Mouse (Mus musculus): ENCODE results near the gene Mipol1.

The Mipol1 gene

DNA sequence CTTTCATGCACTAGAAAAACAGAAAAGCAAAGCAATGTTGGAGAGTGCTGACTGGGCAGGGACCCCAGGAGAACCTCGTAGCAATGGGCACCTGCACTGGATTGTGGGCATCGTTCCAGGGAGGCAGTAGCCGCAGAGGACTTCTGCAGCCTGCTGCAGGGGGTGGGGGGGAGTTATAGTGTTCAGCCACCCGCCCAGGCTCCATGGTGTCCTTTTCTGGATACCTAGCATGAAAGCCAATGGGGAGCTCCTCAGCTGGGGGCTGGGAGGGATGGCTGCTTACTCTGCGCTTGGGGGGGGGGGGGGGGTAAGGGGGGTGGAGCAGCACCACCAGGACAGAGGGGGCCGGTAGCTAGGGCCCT lies 304.3 kb downstream of the Mipol1 start:
- no peak for DNase-seq

DNA sequence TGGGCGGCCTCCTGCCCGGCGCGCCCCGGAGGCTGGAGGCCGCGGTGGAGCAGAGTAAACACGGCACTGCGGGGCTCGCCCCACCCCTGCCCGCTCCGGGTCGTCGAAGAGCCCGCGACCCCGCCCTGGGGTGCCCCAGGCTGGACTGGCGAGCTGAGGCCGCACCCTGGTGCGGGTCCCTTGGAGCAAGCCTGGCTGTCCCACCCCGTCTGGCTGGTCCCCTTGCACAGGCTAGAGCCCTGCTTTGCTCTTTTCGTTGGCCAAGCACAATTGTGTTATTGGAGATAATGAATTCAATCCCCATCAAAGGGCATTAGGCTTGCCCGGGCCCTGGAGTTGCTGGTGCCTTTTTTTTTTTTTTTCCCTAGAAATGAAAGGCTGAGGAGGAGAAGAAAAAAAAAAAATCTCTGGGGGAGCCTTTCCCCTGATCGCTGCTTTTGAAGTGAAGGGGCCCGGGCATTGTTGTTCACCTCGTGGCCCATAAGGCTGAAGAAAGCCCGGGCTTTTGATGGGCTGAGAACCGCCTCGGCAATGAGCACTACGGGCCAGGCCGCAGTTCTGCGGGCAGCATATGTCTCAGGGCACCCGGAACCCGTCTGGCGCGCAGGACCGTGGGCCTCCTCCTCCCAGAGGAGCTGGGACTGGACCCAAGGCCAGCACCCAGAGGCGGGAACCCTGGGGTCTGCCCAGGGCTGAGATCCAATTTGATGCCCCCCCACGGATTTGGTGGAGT lies 304.8 kb downstream of the Mipol1 start:
- DNase-seq = no peak

DNA sequence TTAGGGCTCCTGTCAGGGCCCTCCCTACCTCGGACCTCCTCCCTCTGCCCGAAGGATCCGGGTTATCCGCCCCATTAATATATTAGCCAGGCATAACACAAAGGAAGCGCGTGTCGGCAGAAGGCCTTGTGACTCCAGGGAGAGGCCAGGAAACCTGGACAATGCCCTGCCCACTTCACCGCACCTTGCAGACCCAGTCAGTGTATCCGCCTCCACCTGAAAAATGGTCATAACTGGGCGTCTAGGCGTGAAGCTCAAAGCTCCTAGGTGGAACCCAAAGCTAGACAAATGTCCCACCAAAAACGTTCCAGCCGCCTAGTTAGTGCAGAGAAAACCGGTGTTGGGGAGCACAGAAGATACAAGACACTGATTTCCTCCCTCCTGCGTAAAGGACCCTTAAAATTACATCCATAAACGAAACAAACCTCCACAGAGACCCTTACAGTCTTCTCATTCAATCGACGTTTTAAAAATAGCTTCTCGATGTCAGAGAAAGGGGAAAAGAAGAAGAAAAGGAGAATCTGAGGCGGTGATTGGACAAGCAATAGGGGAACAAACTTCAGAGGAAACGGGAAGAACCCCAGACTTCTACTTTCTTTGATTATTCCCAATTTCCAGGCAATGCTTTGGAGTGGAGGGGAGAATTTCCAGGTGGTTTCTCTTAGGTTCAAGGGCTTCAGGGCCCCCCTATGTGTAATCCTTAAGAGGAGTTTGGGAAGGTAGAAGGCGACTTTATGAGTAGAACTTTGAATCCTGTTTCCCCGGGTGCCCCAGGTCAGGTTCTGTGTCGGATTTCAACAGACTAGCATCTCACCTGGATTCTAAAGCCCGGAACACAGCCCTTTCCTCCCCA lies 306.1 kb downstream of the Mipol1 start:
- DNase-seq = no peak

DNA sequence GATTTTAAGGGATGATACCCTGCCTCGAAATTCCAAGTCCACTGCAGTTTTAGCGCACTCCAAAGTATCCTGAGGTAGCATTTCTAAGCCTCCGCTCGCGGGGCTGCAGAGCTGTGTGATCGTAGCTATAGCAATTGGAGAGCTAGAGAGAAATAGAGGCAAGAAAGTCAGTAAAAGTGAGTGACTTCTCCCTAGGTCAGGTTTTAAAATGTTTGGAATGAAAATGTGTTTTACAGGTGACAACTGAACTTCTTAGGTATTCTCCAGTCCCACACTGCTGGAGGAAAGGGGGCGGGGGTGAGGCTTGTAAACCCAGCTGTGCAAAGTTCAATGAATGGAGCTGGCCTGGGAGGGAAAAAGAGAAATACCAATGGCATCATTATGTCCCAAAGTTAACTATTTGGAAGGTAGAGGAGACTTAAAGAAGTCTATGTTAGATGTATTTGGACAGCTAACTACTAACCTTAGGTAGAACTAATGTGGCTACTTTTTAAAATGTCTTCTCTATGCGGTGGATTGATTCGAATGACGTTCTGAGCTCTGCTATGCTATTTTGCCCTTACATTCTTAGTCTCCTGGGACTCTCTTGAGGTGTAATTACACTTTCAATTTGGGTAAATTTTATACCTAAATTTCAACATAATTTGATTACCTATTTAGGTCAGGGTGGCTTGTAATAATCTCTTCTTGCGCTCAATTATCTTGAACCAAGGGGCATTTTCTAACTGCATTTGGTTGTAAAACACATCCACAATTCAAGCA lies 306.9 kb downstream of the Mipol1 start:
- no peak for DNase-seq

DNA sequence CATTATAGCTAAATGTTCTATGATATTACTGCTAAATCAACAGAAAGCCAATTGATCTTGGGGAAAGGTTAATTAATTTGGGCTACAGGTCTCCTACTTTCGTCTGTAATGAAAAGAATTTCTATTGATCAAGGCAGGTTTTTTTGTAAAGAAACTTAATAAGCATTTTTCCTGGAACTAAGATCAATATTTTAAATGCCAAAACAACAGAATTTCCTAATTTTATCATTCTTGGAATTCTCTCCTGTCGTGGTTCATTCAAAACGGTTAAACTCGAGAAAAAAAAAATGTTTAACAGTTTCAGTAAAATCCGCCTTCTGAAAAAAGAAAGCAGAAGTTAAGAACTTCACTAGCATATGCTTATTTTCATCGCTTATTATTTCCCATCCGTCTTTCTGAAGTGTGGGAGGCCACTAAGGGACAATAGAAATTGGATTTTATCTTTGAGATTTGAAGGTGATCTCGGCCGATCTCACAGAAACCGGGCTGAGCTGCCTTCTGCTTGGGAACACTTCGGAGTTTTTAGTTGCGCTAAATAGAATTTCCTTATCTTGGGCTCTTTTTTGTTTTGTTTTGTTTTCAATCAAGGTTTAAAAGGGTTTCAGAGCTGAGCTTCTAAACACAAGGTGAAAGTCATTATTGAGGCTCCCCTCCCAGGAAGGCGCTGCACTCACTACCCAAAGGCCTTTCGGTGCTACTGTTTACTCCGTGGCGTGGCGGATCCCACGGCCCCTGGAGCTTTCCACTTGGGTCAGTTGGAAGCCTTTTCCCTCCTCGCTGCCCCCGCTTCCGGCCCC lies 307.8 kb downstream of the Mipol1 start:
- no peak for DNase-seq

DNA sequence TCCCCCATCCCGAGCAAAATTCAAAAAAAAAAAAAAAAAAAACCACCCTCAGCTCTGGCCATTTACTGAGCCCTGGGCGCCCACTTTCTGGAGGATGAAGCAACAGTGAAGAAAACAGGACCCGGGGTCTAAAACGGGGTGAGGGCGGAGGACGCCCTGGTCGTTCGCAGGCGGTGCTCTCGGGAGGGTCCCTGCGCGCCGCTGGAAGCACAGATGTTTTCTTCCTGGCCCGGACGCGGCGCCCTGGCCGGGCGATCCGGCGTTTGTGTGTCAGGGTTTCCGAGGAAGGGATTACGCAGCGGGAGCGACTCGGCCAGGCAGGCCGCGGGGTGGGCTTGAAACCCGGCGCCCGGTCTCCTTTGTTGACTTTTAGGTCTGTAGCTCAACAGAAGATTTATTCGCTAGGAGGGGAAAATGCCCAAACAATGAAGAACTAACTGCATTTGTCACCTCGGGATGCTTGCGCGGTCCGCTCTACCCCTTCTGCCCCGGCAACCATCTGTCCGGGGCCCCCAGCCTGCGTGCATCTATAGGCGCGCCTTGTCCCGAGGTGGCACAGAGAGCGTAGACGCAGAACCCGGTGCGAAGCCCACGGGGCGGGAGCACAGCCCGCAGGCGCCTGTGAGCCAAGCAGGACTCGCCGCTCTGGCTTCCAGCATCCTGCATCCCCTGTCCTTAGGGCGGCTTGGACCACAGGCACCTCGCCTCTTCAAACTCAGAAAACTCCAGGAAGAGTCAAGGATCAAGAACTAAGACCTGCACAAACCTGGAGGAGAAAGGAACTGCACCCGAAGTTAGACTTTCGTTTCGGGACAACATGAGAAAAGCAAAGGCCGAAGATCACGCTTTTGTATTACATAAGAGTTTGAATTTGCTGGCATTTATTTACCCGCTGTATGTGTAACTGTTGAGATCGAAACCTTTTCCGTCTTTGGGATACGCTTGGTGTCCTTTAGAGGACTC lies 308.6 kb downstream of the Mipol1 start:
- no peak for DNase-seq

DNA sequence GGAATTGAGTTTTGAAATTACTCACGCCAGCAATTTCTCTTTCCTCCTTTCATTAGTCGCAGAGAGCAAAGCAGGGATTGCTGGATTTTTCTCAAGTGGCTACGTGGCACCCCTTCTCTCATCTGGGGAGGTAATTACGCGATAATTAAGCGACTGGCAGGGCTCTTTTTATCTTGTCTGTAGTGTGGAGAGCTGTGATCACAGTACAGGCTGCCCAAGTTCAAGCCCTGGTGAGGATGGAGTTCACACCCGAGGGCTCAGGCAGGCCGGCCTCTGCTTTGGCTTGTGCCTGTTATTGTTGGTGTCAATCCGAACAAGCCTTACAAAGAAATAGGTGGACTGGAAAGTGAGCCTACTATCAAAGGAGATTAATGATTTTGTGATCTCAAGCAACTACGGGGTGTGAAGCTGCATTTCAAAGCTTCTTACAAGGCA lies 309.3 kb downstream of the Mipol1 start:
- DNase-seq = no peak

DNA sequence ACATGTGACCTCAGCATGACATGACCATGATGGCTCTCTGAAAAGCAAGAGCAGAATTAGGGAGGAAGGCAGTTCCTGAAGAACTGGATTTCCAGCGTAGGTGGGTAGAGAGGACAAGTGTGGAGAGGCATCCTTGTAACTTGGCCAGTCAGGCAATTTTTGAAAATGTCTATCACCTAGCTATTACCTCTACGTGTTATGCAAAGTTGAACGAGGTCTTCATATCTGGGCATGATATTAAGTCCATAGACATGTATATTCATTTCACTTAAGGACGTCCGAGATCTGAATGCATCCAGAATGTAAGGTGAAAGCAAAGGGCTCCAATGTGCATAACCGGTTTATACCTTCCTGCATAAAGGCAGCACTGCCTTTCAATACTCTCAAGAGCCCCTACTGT lies 310.9 kb downstream of the Mipol1 start:
- no peak for DNase-seq

DNA sequence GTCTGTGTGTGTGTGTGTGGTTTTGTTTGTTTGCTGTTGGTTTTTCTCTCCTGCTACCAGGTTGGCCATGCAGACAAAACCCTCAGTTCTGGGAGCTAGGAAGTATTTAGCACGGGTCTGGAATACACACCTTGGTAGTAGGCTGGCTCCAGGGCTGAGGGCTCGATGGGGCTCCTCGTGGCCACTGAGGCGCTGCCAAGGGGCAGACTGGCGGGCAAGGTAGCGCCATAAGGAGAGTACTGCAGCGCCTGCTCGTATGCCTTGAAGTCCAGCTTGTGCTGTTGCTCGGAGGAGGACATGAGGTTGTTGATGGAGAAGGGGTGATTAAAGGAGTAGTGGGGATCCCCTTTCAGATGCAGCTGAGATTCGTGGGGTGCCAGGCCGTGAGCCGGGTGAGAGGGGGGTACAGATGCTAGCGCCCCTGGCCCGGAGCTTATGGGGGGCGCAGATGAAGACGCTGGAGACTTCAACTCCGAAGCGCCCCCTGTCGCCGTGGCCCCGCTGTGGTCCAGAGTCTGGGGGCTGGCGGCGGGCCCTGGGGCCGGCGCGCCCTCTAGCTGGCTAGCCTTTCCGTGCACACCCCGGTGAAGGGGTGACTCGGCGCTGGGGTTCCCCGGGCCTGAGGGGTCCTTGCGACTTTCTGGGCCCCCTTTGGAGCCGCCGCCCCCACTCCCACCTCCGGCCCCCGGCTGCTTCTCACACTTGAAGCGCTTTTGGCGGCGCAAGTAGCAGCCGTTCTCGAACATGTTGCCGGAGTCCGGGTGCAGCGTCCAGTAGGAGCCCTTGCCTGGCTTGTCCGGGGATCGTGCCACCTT lies 311.9 kb downstream of the Mipol1 start:
- no peak for DNase-seq

DNA sequence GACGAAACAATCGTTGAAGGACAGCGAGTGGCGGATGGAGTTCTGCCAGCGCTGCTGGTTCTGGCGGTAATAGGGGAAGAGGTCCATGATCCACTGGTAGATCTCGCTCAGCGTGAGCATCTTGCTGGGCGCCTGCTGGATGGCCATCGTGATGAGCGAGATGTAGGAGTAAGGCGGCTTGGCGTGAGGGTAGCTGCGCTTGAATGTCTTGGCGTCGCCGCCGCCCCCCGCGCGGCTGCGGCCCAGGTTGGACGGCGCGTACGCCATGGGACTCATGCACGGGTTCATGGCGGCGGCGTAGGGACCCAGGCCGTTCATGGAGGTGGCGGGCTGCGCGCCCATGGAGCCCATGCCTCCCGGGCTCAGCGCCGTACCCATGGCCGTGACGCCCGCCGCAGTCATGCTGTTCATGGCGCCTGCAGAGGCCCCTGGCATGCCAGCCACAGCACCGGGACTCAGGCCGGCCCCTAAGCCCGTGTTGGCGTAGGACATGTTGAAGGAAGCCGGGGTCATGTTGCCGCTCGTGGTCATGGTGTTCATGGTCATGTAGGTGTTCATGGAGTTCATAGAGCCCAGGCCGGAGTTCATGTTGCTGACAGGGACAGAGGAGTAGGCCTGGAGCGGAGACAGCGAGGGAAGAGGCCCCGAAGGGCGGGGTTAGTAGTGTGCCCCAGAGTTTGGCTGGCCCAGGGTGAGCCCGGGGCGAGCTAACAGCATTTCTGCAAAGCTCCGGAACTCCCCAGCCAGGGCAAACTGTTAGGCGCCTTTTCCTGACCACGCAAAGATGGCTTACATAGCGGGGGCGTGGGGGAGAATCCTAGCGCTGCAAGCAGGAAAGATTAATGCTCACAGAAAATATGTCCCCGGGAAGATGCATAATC lies 312.8 kb downstream of the Mipol1 start:
- no peak for DNase-seq

DNA sequence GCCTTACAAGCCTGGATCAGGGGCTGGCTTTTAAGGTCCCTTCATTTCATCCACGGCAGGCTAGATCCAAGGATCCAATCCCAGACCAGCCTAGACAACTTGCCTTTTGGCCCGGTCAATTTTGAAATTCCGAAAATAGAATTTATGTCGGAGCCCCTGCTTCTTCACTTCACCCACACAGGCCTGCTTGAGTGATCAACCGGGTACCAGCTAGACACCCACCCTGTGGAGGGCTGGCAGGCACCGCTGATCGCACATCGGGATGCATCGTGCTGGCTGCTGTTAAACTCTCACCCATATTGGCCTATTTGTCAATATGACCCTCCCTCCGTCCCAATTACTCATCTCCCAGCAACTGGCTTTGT lies 313.4 kb downstream of the Mipol1 start:
- no peak for DNase-seq

DNA sequence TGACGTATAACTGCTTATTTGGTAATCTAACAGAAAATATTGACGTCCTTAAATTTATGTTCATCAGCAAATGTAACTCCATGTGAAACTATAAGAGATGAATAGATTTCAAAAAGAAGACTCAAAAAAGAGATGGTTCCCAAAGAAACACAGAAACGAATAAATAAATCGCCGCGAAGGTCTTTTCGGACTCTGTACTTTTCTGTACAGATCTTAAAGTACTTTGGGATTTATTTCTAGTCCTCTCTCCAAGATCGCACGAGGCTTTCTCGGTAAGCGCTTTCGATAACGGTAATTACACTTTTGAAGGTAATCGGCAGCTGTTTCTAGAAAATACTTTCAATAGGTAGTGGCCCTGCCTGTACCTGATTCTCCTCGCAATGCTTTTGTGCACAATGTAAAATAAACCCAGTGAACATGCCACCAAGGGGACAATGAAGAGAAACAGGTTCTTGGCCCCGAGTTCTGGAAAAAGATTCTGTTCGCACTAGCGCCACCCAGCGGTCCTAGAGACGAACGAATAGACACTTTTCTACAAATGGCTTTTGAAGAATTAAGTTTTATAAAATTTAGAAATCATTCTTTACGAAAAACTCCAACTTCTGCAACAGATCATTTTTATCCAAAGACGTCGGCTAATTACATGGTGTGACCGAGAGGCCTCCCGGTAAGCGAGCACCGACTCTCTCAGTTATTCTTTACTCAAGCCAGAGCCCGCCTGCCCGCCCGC lies 314.6 kb downstream of the Mipol1 start:
- DNase-seq = no peak

DNA sequence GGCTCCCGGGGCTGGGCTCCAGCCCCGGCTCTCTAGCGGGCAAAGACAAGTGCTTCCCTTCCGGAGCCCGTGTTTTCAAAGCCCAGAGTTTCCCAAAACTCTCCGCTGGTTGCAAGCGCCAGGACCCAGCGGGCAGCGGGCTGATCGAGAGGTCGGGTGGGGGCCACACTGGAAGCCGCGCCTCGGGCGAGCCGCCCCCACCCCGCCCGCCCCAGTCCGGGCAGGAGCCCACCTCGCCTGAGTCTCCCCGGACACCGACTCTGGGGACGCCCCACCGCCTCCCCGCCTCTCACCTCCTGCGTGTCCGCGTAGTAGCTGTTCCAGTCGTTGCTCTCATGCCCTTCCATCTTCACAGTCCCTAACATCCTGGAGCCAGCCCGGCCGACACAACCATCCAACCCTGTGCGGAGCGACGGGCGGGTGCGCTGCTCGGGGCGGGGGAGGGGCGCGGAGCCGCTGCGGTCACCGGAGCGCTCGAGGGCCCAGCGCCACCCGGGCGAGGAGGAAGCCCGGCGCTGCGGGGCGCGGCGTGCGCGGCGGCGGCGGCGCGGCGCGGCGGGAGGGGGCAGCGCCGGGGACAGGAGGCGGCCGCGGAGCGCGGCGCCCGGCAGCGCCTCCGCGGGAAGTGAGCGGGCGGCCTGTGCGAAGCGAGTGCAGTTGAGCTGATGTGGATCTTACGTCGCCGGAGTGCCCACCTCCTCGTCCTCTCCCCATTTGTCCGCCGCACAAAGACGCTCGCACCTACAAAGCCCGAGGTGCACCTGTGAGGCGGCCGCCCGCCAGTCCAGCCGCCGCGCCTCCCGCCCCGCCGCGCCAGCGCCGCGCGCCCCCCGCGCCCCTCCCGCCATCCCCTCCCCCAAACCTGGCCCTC lies 315.4 kb downstream of the Mipol1 start:
- DNase-seq = no peak

Data from layer of hippocampus, adult 9-11 months (tissue).